15 mouse cellular contexts compared by ENCODE assay signal in the genomic region with DNA sequence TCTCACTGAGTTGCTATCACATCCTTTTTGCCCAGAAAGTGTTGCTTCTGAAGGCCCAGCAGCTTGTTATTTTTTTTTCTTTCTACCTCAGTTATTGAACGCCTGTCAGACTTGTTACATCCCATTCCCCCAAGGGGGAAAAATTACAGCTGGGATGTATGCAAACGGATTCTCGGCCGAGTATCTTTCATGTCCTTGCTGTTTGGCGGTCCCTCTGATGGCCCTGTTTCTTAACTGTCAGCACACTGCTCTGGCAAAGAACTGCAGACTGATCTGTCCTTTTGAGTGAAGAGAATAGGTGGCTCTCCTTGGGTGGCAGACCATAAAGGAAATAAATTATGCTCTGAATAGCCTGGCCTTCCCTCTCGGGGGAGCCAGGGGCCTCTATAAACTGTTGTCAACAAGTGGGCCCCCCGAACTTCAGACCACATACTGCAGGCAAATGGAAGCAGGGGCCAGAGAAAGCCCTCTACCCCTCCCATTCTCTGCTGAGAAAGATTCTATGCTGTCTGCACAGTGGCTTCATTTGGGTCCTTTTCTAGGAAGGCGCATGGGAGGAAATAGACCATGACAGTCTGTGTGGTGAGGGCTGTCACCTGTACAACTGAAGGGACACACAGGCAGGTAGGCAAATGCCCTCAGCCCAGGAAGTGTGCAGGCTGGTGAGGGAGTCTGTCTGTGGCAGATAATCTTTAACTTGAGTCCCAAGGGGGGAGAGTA.
DNase-seq lines count a peak whose midpoint lies in the region; ATAC-seq and TF ChIP-seq lines count a peak whose summit lies in the region.
"Had no signal": no experiment of that assay in that cellular context is flagged by ENCODE, and none has a peak within 500 bp of the region (broad histone marks: within the 10 kb centered on the region; RNA-seq: fewer than 3 reads in every experiment).

No protein-coding gene starts in this region.

- intact Hi-C loops in heart, postnatal 10 days (cut with DNase I), result no loop called here

- H3K4me3 ChIP-seq in heart, embryonic 13.5 days, result no peak overlapping the region
- no peak overlapping the region for H3K4me3 ChIP-seq in thymus, adult 2 months (ENCODE audit: control insufficient read depth, insufficient read depth, low read length)
- no peak overlapping the region for H3K4me3 ChIP-seq in stomach, embryonic 15.5 days (replicated peaks)

- no peak for DNase-seq in heart, postnatal 10 days
- peak; percentile 4 for DNase-seq in thymus, postnatal 0 days (ENCODE audit: low spot score)
- DNase-seq in thymus, adult 2 months, result no peak
- peak; percentile 37 for DNase-seq in mesoderm, embryonic 11.5 days (ENCODE audit: low read depth, low spot score)
- DNase-seq in adrenal gland, postnatal 25 days, result no peak
- no peak for DNase-seq in cerebellum, postnatal 14 days
- DNase-seq: heart, adult 18-20 months; kidney, postnatal 14 days; lung, postnatal 36 days; right cerebral cortex, postnatal 14 days had no signal

- no peak overlapping the region for H3K27ac ChIP-seq in heart, embryonic 13.5 days (replicated peaks)
- no peak overlapping the region for H3K27ac ChIP-seq in thymus, adult 2 months (ENCODE audit: control insufficient read depth, insufficient read depth, low read length)
- no peak overlapping the region for H3K27ac ChIP-seq in stomach, embryonic 15.5 days

- no peaks in the 10 kb centered on the region for H3K9me3 ChIP-seq in heart, embryonic 13.5 days
- no peaks in the 10 kb centered on the region for H3K9me3 ChIP-seq in stomach, embryonic 15.5 days

- no peak for ATAC-seq in heart, embryonic 13.5 days (ENCODE audit: extremely low read depth, insufficient number of reproducible peaks, low FRiP score, low TSS enrichment)
- ATAC-seq in stomach, embryonic 15.5 days (ENCODE audit: insufficient read depth, low FRiP score, low read depth), result peak; percentile 9; the same call in 1 of the 2 replicates
- ATAC-seq: CD4-positive, CD25-positive, alpha-beta regulatory T cell, adult 4 months; Patski had no signal

- H3K9ac ChIP-seq in heart, embryonic 13.5 days, result 0 out of 2 replicates have a peak overlapping the region, but pooled peaks have one; percentile 10
- no peak overlapping the region for H3K9ac ChIP-seq in stomach, embryonic 15.5 days

- 27% methylated on average over 8 of the region's 8 CpGs for WGBS in heart, embryonic 13.5 days
- WGBS in thymus, adult 2 months, result 66% methylated on average over 8 of the region's 8 CpGs
- 33% methylated on average over 8 of the region's 8 CpGs for WGBS in stomach, embryonic 15.5 days

- no peak for TF ChIP-seq POLR2A in thymus, adult 2 months (IDR thresholded peaks at IDR 0.05; ENCODE audit: control insufficient read depth, extremely low read depth, insufficient read depth, low read length, poor library complexity)

- 0 out of 2 replicates have a peak, but pooled peaks cover 3% of the 10 kb centered on the region for H3K27me3 ChIP-seq in heart, embryonic 13.5 days (replicated peaks)
- H3K27me3 ChIP-seq in thymus, adult 2 months (ENCODE audit: control insufficient read depth, insufficient read depth, low read length), result no peaks in the 10 kb centered on the region
- no peaks in the 10 kb centered on the region for H3K27me3 ChIP-seq in stomach, embryonic 15.5 days (replicated peaks)
- H3K27me3 ChIP-seq: Patski had no signal

- no peak for TF ChIP-seq CTCF in thymus, adult 2 months (IDR thresholded peaks at IDR 0.05; ENCODE audit: borderline replicate concordance, control insufficient read depth, extremely low read depth, insufficient read depth, low read length, poor library complexity)

- H3K4me1 ChIP-seq in heart, embryonic 13.5 days, result peaks cover 43% of the 10 kb centered on the region
- peaks cover 12% of the 10 kb centered on the region; the same call in 1 of the 2 replicates for H3K4me1 ChIP-seq in thymus, adult 2 months (replicated peaks; ENCODE audit: control insufficient read depth, insufficient read depth, low read length)
- 0 out of 2 replicates have a peak, but pooled peaks cover 17% of the 10 kb centered on the region for H3K4me1 ChIP-seq in stomach, embryonic 15.5 days

- no peak overlapping the region for H3K4me2 ChIP-seq in heart, embryonic 13.5 days
- H3K4me2 ChIP-seq in stomach, embryonic 15.5 days, result no peak overlapping the region
- H3K4me2 ChIP-seq: liver, embryonic 11.5 days had no signal

- no peaks in the 10 kb centered on the region for H3K36me3 ChIP-seq in heart, embryonic 13.5 days
- no peaks in the 10 kb centered on the region for H3K36me3 ChIP-seq in thymus, adult 2 months (ENCODE audit: control insufficient read depth, insufficient read depth, low read length)
- H3K36me3 ChIP-seq in stomach, embryonic 15.5 days, result no peaks in the 10 kb centered on the region

Comparison
In these comparisons a context has a peak if more than half of its experiments do, and no peak if none do; other contexts are left out.
1. DNase-seq: peak in thymus, postnatal 0 days (single experiment) and mesoderm, embryonic 11.5 days (single experiment); none in heart, postnatal 10 days (0 of 2), thymus, adult 2 months (single experiment), adrenal gland, postnatal 25 days (single experiment) and cerebellum, postnatal 14 days (0 of 2).